Mouse (Mus musculus) ovary, postnatal 14 days (tissue): ENCODE data around the gene Tmem44.

Experiments
- DNase-seq: peaks from one replicate; pipeline ENCODE4 v3.0.0; 2022; ENCODE audit warnings: low spot score

Tmem44 gene

DNA sequence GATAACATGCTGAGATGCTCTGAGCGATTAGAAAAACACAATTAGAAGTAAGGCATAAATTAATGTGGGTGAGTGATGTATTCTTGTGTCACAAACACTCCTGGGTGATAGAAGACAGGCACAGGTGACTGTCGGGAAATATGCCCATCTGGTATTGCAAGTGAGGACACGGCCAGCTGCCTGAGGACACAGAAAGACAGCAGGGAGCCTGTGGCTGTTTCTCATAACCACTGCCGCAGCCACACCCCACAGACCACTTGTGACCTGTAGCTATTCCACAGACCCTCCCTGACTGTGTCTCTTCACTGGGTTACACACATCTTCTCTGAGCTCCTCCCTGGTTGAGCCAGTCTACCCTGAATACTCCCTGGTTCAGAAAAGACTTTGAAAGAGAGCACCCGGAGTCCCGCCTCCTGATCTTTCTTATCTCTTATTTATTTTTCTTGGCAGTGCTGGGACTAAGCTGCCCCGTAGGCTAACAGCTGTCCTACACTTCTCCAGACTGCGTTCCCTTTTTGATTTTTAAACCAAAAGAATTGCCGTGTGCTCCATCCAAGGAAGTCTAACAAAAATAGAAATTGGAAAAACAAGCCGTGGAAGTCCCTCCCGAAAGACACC is 32.9 kb downstream of the Tmem44 start:
- DNase-seq: no peak

DNA sequence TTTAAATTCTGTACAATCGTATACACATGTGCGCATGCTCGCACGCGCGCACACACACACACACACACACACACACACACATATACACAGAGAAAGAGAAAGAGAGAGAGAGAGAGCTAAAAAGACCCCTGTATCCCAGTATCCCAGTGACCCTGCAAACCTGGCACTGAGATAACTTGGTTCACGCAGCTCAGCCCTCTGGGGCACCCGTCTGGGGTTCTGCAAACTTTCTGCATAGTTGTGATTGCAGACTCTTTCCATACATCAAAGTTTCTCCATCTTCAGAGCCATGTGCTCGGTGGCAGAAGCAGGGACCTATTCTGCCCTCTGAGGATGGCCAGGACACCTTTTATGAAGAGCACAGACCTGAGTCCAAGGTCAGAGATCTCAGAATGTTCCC is 33.6 kb downstream of the Tmem44 start:
- no peak for DNase-seq

DNA sequence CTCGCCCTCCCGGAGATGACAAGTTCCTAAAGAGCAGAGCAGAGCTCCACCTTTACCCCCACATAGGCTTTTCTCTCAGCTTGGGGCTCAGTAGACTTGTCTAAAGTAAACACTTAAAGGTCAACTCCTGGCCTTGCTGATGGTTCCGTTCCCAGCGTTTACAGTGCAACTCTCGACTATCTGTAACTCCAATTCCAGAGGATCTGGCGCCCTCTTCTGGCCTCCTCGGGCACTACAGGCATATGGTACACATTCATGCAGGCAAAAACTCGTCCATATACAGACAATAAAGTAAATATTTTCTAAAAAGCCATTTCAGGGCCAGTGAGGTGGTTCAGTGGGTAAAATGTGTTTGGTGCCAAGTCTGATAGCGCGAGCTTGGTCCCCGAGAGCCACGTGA is 35.2 kb downstream of the Tmem44 start:
- no peak for DNase-seq

DNA sequence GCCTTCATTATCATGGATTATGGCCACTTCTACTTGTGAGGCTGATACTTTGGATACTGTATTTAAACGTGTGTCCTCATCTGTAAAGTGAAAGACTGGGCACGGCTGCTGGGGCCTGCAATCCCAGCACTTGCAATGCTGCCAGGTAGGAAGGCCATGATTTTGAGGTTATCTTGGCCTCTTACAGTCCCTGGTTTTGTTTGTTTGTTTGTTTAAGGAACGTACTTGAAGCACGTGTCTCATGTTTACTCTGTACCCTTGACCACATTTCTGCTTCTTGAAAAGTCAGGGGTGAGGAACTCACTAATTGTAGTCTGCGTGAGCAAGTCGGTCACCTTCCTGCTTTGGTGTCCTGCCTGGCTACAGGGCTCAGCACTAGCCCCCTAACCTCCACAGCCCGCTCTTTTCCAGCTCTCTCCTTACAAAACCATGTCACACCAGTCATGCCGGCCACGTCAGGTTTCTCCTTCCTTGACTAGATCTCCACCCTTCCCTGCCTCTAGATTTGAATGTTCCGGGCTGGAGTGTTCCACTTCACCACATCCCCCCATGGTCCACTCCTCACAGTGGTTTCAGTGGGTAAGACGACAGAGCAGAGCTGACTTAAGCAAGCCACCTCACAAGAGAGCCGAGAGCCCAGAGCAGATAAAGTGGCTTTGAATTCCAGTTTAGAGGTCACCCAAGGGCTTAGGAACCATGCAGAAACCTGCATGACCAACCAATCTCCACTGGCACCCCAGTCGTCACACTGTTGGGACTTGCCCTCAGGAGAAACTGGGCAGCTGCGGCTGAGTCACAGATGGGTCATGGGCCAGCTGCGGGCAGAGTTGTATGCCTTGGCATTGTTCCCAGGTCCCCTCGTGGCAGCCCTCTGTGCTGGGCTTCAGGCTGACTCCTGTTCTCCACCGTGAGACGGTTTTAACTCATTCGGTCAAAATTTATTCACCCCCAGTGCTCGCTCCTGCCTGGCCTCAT is 37.3 kb downstream of the Tmem44 start:
- no peak for DNase-seq

DNA sequence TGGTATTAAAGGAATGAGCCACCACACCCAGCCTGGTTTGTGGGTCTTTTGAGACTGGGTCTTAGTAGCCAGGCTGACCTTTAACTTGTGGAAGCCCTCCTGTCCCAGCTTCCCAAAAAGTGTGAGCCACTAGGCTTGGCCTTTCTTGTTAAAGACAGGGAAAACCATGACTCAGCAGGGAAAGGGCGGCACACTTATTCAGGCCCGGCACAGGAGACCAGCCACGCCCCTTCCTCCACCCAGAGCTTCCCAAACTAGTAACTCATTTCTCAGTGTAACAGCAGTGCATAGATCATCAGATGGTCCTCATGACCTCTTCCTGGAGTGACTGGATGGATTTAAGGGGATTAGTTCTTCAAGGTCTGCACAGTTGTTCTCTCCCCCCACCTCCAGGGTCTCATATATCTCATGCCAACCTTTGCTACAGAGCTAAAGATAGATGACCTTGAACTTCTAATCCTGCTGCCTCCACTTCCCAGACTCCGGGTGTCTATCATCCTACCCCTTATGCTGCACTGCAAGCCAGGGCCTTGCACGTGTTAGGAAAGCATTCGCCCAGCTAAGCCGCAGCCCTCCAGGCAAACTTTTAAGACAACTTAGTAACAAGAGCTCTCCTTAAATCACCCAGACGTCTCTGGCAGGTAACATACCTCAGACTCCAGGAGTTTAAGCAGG is 38.1 kb downstream of the Tmem44 start:
- no peak for DNase-seq

DNA sequence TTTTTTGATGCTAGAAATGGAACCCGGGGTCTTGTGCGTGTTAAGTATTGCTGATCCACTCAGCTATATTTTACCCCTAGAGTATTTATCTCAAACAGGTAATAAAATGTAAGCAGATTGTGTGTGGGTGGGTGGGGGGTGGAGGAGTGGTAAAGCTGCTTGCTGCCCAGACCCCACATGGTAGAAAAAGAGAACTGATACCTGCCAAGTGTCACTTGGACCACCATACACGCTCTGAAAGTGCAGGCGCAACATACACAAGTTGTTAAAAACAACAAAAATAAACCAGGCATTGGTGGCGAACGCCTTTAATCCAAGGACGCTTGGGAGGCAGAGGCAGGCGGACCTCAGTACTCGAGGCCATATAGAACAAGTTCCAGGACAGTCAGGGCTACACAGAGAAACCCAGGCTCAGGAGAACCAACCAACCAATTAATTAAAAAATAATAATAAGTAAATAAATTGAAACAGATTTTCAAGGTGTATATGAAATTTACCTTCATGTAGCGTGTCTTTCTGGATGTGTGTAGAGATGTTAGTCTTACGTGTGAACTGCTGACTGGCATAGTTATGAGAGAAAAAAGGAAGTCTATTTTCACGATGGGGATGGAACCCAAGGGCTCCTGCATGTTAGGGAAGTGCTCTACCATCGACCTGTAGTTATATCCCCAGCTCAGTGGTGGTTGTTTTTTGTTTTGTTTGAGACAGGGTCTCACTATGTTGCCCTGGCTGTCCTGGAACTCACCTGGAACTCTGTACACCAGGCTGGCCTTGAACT is 38.9 kb downstream of the Tmem44 start:
- no peak for DNase-seq

DNA sequence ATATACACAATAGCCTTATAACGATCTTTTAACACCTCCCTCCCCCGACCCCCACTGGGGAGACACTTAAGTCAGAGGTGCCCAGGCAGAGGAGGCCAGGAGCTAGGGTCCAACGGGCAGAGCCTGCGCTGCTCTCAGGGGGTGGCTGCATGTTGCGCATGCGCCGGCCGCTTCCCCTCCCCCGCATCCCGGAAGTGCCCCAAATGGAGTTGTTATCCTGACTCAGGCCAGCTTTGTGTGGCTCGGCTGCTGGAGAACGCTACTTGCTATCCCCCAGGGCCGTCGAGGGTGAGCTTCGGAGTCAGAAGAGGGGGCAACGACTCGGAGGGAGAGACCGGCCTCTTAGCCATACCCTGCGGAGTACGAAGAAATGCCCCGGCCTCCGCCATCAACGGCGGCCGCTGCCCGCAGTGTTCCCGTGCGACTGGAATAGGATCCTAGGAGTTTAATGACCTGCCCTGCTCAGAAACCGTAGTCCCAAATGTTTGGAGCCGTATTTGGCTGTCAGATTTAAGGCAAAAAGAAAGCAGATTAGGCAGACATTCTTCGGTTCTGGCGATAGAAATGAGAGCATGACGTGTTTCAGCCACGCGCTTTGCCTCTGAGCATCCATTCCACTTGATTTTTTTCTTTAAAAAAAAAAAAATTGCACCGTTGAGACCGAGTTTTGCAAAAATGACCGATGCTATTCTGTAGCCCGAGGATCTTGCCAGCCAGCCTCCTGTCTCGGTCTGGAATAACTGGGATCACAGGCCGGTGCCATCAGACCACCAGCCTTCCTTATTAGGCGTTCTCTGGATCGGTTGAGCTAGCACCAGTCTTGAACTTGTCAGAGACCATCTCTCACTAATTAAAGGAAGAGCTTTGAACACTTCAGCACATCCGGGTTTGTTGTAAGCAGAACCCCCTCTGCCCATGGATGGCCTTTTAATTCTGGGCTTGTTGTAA is 39.9 kb downstream of the Tmem44 start:
- DNase-seq: peak; percentile 83

DNA sequence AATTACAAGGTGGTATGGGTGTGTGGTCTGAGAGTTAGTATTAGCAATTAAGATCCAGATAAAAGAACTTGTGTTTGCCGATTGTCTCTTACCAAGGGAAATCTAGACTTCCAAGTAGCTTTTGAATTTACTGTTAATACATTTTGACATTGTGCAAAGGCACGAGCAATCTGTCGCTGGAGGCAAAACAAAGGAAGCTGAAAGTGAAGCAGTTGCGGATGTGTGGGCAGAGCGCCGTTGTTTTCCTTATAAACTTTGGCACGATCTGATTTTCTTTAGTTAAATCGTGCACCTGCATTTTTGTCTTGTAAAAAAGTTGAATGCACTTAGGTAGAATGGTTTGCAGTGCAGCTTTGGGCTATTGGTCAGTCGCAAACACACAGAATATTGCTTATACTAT is 40.6 kb downstream of the Tmem44 start:
- no peak for DNase-seq

DNA sequence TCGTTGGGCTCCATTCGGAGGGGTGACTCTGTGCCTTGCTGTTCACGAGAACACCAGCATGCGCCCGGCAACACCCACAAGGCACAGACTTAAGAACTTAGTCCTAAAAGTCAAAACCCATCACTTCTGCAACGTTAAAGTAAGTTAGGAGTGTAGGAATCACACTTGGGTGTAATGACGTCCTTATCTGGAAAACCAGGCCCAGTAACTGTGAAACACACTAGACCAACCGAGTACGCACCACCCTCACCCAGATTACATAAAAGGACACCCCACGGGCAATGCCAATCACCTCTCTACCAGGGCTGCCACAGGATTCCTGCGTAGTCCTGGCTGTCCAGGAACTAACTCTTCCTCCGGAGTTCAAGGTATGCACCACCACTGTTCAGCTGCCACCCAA is 41.3 kb downstream of the Tmem44 start:
- no peak for DNase-seq

DNA sequence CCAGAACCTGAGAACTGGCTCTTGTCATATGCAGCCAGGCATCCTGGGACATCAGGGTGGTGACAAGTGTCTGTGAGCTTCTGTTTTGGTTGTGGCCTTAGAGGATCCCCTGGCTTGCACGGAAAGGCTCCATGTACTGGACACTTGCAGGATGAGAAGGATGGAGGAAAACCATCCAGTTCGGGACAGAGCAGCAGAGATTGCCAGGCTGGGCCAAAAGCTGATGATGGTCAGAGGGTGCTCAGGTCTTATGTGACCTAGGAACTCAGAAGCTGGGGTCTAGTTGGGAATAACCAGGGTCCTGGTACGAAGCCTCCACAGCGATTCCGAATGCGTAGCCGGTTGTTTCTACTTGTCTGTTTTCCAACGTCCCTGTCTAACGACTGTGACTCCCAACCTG is 41.9 kb downstream of the Tmem44 start:
- no peak for DNase-seq

DNA sequence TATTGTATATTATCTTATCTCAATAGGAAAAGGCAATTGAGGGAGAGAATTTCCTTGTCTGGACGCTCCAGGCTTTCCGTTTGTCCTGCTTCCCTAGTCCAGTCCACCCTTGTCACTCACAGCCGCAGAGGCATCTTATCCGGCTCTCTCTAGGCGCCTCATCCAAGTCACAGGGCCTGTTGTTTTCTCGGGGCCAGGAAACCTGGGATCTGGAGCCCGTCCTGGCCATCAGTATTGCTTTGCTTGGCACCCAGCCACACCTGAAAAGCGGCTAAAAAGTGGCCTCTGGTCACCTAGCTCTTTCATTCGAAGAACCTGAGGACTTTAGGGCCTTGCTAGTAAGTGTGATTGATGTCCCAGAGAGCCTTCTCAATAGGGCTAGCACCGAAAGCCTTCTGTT is 43.5 kb downstream of the Tmem44 start:
- no peak for DNase-seq

DNA sequence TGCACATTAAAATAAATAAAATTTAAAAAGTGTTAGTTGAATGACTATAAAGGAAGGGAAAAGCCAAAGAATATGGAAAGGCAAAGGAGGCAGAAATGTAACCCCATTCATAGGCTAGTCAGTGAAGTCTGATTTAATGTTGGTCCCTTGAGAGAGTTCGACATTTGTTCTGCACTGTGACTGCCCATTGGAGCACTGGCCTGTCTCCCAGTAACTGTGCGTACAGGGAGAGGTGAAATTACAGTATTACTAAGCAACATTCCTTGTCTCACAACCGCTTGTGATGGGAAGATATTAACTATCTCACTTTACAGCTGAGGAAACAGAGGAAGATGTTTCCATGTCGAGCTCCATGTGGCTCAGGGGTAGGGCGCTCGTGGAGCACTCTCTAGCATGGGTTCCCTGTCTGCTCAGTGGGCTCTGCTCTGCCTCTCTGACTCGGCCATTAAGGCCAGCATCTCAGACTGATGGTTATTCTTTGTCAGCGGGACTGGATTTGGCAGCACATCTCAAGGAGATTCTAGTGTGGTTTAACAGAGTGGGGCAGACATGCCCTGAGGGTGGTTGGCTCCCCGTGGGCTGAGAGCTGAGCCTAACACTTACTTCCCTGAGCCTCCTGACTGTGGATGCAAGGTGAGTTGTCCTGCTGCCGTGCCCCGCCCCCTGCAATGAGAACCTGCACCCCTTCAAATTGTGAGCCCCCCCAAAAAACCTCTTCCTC is 45.2 kb downstream of the Tmem44 start:
- no peak for DNase-seq

DNA sequence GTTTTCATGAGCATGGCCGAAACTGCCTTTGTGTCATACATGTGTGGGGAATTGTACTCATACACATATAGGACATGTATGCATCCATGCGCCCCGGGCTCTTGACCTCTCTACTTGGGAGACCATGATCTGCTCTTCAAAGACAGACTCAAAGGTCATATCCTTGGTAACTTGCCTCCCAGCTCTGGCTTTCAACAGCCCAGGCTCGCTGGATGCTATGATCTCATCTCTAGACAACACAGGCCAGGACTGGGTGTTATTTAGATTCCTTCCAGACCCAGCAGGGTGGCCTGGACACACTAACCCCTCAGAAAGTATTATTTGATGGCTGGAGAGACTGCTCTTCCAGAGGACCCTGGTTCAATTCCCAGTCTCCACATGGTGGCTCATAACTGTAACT is 45.8 kb downstream of the Tmem44 start:
- DNase-seq: no peak

DNA sequence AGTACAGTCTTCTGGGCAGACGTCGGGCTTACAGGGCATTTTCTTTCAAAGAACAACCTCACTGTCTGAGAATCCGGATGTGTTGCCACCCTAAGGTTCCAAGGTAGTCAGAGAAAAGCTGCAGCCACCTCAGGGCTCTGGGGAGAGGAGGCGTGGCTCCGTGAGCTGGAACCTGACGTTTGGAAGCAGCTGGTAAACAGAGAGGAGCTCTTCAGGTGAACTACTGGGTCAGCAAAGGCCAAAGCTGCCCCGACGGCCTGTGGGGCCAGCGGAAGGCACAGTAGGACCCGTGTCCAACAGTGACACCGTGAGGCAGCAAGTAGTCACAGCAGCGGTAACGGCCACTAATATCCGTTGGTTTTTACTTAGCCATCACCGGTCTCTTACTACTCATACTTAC is 46.7 kb downstream of the Tmem44 start:
- peak; percentile 40 for DNase-seq

DNA sequence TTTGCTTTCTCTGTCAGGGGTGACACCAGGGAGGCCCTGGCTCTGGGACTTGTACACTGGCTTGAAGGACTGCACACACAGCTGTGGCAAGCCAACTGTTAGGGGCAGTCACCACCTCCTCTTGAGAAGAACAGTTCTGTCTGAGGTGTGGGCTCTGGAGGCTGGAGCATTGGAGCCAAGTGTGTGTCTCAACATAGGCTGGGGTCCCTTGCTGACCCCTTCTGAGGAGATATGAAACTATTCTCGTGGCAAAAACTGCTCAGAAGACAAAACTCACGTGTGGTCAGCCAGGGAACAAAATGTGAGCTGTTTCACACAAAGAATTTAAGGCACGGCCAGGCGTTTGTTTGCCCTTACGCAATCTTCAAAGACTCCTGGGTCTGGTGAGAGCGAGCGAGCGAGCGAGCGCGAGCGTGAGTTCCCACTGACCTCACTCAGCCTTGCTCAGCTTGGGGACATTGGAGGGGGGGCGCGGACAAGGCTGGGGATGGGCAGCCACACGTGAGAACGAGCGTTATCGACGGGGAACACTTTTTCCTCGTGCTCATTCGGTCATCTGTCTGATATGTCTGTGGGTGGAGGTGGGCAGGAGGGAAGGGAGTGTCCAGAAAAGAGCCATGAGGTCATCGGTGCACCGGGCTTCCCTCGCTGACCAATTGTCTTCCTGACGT is 48.3 kb downstream of the Tmem44 start:
- DNase-seq: no peak

DNA sequence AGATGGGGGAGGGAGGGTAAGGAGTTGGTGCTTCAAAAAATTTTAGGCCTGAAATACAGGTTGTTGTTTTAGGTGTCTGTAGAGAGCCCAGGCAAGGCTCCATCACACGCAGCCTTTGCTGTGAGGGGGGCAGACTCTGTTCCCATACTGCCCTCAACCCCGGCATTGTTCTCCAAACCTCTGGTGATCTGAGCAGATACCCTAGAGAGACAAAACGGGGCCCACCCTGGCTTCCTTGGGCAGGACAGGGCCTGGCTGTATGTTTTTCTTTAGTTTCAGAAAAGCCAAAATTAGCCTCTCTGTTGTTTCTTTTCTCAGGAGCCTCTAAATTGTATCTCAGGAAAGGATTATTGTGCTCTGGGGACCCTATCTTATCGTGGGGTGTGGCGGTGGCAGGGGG is 49.0 kb downstream of the Tmem44 start:
- DNase-seq: no peak

DNA sequence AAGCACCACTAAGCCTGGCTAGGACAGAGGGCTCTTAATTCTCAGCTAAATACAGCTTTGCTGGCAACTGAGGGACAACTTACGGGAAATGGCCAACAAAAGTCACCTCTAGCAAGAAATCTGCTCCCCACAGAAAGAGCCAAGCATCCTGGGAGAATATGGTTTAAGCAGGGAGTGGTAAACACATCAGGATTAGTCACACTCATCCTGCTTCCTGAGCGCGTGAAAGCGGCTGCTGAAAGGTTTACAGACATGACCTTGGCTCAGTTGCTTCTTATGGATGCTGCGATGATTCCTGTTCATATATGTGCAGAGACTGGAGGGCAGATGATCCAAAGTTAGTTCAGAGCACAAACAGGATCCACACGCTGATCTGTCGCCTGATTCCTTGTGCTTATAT is 50.4 kb downstream of the Tmem44 start:
- DNase-seq: no peak

DNA sequence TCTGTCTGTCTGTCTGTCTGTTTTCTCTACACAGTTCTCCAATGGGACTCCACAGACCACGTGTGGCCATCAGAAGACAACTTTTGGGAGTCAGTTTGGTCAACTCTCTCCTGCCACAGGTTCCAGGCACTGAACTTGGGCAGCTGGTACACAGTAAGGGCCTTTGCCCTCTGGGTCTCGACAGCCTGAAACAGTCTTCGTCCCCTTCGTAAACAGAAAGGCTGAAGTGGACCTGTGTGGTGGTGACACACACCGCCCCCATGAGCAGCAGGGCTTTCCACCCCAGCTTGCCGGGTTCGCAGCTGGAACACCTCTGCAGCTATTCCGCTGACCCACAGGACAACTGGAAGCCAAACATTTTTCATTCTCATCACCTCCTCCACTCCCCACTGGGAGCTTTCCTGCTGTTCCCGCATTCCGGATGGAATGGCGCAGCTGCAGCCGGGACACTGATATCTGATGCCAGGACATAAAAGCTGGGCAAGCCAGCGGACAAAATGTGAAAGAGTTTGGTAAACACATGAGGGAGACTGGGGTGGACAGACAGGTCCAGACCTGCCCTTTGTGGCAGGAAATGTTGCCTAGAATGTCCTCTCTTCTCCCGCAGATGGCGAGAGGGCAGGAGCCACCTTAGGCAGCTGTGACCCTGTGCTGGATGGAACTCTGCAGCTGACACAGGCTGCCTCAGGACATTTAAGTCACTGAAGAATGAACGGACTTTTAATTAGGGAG is 51.4 kb downstream of the Tmem44 start:
- no peak for DNase-seq

DNA sequence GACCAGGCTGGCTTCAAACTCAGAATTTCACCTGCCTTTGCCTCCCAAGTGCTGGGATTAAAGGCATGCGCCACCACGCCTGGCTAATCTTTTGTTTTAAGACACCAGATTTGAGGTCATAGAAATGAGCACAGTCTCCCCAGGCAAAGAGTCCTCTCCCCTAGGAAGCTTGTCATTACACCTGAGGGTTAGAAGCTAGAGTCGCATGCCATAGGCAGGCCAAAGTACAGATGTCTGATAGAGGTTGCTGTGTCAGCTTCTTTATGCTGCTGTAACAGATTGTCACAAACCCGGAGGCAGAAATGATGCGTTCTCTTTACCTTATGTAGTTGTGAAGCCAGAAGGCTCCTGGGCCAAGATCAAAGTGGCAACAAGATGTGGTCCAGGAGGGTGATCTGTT is 53.3 kb downstream of the Tmem44 start:
- DNase-seq: no peak
